Mouse (Mus musculus) embryo, embryonic 9.5 days (tissue): ENCODE data around the gene Gria4.
"Not testable (repeated sequence)": the region's sequence is repeated elsewhere in the genome, so short reads cannot be mapped to it uniquely, and the experiment has no call there.

Source experiments
- DNase-seq: peaks from one replicate; pipeline ENCODE4 v3.0.0-alpha.2; 2017; ENCODE audit errors: extremely low spot score

Gene Gria4

DNA sequence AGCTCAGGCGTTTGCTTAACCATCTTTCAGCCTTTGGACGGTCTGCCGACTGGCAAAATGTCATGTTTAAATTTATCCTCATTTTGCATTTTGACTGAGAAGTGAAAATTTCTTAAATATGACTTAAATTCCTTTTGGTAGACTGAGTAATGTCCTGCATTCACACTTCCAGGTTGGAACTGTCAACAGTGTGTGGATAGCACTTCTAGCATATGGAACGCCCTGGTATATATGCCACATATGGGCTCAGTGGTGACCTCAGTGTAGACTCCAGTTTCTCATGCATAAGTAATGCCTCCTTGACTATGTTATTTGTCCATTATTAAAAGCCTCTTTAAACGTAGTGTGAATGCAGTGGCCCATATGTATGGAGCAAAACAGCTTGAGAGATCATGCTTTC lies 222.4 kb downstream of the Gria4 start:
- no peak for DNase-seq

DNA sequence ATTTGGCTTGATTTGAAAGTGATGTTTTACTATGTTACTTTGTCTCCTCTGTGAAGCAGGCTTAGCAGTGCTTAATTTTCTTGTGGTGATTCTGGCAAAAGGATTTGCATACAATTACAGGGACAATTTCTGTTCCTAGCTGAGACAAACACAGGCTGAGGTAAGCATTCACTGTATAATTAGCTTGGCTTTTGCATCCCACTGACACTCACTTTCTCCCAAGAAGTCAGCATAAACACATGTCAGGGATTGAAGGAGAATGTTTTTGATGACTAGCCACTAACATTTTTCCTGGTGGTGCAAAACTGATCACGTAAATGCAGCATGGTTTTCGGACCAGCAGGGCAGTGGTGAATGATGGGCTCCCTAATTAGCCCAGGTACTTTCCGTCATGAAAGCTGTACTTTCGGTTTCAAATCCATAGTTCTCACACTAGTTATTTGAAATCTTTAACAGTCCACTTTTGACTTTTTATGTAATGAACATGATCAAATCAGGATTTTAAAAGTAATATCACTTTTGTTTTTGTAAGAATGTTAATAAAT lies 240.5 kb downstream of the Gria4 start:
- DNase-seq, result no peak

DNA sequence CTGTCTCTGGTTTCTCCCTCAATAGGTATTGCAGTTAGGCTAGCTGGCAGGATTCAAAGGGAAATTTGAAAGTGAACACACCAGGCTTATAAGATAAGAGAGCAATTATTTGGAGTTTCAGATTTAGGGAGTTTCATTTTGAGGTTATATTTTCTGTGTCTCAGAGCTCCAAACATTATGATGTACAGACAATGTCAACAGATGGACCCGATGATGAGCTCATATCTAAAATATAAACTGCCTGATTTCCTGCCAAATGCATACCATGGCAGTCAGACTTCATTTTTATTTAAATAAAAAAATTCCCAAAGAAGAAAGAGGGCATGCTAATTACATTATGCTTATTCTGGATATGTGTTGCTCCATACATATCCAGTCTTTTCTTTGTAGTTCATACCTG lies 256.8 kb downstream of the Gria4 start:
- no peak for DNase-seq

DNA sequence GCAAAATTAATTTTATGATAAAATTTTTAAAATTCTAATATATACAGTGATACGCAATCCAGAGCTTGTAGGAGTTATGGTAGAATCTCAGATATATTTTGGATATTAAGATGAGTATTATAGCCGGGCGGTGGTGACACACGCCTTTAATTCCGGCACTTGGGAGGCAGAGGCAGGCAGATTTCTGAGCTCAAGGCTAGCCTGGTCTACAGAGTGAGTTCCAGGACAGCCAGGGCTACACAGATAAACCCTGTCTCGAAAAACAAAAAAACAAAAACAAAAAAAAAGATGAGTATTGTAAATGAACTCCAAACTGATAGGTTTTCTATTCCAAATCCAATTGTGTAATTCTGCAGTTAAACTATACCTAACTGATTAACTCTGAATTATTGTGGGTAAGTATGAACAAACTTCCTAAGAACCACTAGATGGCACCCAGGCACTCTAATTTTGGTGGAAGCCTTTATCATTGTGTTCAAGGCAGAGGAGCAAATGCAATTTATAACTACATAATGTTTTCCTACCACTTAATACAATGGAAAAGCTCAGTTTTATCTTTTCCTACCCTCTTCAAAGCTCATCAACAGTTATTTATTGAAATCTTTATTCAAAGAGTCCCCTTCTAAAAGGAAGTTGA lies 259.4 kb downstream of the Gria4 start:
- DNase-seq, result peak; percentile 10

DNA sequence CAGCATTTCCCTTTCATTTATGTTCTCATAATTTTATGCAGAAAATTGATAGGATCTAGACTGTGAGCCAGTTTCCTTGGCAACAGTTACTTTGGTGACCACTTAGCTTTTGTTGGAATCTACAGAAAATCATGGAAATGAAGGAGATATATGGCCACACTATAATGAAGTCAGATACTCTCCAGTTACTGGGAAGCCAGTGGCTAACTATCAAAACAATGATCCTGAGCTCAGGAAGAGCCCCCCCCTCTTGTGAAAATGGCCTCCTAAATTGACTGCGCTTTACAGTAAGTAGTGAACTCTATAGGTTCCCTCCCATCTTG lies 281.5 kb downstream of the Gria4 start:
- DNase-seq, result no peak

DNA sequence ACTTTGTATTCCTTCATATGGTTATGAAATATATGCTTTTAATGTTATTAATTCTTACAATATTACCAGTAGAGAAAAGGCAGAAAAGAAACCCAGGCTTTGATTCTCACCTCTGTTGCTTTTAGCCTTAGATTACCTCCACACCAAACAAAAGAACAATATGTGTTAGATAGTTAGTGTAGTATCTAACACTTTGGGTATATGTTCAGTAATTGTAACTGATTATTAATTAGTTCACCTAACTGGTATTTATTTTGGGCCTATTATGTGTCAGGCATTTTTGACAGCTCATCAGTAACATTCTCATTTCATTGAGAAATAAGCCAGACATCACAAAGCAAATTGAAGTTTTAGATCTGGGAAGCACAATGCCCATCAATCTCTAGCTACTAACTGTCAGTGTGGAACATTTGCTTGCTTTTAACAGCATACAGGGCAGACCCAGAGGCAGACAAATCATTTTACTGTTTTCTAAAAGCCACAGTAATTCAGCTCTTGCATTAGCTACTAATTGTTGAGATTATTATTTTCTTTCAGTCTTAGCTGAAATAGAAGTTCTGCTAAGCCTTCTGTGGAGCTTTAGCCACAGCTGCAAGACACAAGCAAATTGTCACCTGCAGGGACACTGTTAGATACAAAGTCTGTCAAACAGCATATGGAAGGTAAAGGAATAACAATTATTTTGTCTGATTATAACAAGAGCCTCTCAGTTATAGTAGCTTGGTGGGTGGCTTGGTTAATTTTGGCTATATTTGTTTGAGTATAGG lies 282.1 kb downstream of the Gria4 start:
- DNase-seq, result no peak

DNA sequence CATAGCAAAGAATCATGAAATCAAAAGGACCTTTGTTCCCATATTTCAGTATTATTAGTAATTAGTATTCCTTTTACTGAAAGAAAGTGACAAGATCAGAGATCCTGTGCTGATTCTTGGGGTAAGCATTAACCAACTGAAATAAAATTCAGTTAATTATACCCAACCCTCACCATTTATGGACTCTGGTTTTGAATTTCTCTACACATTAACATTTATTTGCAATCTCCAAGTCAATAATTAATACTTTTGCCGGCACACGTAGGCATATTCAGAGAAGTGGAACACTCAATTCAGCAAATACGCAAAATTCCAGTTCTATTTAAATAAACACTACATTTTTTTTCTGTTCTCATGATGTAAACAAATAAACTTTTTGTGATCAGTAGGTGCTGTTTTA lies 289.9 kb downstream of the Gria4 start:
- DNase-seq, result no peak

DNA sequence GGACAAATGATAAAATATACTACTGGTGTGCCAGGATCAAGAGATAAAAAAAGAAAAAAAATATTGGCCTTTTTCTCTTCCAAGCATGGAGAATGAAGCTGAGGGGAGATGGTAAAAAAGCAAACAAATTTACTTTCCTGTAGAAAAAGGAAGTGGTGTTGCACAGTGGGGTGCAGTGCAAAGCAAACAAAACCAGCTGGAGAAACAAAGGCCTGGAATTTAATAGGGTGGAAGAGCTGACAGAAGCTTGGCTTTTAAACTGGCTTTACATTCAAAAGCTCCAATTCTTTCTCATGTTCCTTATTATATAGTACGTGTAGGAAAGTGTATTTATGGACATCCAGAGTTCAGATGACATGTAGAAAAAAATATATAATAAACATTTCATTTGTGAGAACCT lies 290.9 kb downstream of the Gria4 start:
- peak; percentile 41 for DNase-seq

DNA sequence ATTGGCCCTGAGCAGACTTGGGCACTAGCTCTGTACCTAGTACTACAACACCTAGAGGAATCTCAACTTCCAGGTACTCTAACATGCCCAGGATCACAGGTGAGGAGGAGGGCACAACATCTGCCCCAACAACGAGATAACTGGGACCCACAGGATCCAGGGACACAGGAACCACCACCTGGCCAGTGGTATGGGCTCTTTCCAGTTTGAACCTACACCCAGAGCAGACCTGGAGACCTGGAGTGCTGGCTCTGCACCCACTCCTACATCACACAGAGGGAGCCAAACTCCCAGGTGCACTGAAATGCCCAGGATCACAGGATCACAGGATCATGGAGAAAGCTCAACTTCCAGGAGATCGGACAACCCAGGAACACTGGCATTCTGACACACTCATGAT lies 309.6 kb downstream of the Gria4 start:
- DNase-seq, result no peak

DNA sequence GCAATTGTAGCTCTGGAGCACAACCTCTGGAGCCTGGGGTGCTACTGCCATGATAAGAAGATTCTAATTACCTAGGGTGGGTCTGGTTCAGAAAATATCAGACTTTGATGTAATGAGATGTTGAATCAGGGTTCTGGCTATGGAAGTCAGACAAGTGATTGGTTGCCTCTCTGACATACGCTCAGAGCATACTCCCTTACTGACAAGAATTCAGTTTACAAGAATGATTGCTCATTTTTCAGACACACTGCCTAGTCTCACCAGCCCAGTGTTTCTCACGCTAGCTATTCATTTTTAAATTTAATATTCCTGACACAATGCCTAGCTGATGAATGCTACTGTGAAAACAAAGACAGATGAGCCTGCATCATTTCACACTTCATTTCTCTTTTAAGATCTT lies 311.5 kb downstream of the Gria4 start:
- DNase-seq, result no peak

DNA sequence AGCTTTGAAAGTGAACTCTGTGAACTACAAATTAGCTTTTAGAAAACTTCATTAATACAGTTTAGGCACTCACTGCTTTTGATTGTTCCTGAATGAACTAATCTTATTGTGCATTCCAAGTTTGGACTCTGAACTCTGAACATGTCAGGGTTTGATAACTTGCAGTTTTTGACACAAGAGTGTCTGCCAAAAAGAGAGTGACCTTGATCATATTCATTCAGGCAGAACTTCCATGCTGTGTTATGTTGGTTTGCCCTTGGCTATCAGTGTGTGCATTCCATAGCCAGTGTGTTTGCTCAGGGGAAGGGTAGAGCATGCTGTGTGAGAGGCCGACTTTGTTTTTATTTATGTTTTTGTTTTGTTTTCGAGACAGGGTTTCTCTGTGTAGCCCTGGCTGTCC lies 325.2 kb downstream of the Gria4 start:
- DNase-seq, result no peak

DNA sequence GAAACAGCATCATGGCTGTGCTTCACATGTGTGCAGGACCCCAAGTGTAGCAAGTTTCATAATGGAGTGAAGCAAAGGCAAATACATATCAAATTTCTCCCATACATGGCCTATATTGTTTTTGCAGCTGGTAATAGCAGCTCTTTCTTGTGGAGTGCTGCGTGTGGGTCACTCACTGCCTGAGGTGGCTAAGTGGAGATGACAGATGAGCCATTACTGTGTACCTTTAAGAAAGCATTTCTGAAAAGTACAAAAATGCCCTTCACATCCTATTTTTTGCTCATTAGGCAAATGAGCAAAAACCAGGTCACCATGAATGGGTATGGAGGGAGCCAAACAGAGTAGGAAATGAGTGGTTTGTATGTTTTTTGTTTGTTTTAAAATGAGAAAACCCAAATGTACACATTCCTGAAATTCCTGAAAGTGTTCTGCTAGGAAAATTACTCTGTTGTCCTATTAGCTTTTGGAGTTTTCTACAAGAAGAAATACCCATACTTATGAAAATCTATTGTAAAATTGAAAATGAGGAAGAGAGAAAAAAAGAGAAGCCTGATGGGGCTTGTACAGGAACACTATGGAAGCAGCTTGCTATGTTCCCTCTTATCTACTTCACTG lies 336.5 kb downstream of the Gria4 start:
- DNase-seq, result no peak

DNA sequence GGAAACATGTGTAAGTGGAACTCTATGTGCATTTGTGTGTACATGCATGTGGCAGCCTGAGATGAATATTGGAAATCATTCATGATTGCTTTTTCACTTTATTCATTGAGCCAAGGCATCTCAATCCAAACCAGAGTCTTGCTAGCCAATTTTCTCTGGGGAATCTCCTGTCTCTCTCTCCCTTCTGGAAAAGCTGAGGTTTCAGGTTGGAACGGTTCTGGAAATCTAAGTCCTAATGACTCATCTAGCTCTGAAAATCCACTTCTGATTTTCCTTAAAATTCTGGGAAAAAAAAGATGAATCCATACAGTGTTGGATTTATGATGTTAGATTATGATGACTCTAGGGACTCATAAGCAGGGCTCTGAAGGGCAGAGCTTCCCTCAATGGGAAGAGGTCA lies 337.8 kb downstream of the Gria4 start:
- no peak for DNase-seq

DNA sequence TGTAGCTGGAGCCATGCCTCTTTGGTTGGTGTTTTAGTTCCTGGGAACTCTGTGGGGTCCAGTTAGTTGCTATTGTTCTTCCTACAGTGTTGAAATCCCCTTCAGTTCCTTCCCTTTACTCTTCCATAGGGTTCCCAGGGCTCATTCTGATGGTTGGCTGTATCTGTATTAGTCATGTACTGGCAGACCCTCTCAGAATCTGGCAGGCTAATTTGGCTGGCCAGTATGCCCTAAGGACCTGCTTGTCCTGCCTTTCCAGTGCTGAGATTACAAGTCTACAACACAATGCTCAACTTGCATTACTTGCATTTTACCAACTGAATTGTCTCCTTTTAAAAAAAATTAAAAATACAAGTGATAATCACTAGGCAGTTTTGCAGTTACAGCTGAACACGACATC lies 338.4 kb downstream of the Gria4 start:
- no peak for DNase-seq

DNA sequence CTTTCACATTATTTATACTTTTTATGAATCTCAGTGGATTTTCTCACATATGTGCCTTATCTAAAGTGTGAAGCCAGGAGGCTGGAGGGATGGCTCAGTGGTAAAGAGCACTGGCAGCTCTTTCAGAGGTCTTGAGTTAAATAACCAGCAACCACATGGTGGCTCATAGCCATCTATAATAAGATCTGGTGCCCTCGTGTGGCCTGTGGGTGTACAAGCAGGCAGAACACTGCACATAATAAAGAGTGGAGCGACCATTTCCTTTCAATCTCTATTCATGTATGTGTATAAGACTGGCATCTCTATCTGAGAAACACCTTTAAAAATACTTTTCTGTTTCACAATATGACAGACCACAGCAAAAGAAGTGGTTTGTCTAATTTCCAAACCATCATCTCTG lies 353.1 kb downstream of the Gria4 start:
- DNase-seq, result peak; percentile 28

DNA sequence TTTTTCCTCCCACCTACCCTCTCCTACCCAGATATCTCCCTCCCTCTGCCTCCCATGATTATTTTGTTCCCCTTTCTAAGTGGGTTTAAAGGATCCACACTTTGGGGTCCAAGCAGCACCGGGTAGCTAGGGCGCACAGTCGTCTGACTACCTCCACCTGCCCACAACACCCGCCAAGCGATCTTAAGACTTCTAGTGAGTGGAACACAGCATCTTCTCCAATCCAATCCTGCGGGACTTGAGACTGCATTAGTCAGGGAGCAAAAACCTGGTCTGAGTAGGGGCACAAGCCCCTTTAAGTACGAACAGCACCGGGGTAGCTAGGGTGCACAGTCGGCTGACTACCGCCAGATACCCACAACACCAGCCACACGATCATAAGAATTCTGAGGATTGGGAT lies 395.2 kb downstream of the Gria4 start:
- DNase-seq, result not testable (repeated sequence)

DNA sequence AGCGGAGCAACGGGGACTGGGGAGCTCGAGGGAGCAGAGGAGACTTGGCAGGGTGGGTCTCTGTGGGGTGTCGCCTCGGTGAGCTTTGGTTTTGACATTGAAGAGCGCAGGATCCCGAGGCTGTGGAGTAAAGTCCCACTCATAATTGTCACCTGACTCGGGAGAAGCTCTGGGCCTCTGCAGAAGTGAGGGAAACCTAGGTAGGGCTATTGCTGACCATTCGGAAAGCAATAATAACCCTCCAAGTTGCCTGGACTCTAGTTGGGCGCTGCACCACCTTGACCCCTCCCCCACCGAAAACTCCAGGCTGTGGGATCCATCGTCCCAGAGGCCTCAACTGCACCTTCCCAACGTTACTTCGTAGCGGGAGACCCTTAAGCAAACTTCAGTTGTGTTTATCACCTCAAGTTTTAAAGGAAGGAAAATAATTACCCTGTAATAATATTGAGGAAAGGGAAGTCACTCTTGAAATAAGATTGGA lies 419.4 kb downstream of the Gria4 start:
- DNase-seq, result no peak

DNA sequence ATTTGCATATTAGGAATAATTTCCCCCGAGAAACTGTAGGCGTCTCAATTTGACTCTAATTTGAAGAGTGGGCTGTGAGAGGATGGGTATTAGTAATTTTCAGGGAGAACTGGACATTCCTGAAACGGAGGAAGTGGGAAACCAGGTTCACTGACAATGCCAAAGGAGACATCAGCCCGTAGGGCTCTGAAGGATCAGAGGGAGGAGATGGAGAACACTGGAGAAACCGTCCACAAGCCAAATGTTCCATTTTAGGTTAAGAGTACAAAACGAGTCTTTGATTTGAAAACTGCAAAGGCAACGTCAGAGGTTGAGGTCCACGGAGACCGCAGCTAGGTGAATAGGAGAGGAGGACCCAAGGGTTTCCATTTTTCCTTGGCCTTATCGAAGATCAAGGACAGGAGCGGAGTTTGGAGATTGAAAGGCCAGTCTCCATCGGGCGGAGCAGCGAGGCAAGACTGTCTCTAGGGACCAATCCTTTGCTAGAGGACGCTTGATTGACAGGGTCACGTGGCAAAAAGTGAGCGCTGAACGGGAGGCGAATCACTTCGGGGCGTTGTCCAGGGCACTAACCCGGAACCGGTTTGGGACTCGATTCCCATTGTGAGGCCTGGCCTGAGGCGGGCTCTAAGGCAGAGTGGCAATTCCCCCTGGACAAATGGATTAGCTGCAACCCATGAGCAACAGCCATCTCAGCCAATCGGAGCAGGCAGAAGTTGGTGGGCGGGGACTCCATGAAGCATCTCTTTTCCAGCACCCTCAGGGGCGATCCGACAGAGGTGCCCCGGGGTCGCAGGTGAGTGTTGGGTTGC lies 420.0 kb downstream of the Gria4 start, which contains the start of gene Msantd4:
Gene Msantd4 (plus strand): TSS at position 735 of the 812 bp plus-strand sequence.
- DNase-seq, result peak; percentile 94
